Mouse (Mus musculus): Measurements from ENCODE around the gene Snapc2.

DNA sequence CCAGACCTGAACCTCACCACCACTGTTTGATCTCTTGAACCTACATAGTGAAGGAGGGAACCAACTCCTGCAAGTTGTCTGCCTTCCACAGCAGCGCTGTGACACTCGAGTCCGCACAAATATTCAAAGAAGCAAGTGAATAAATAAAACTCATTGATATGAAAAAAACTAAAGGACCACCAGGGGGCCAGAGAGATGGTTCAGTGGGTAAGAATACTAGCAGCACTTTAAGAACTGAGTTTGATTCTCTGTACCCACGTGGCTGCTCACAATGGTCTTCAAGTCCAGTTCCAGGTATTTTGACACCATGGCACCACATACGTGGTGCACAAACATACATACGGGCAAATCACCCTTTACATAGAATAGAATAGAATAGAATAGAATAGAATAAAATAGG, 41.8 kb upstream of the Snapc2 start:
- TF ChIP-seq GATA1 (IDR thresholded peaks at IDR 0.05; ENCODE audit: low read length): no peak
- TF ChIP-seq TAL1 (IDR thresholded peaks at IDR 0.05; ENCODE audit: low read length): no peak

Data from erythroblast, embryonic 14.5 days (primary cell).